Mouse (Mus musculus) urinary bladder, postnatal 25 days (tissue): ENCODE results near the gene Setd3.

Source experiments
- DNase-seq: peaks from one replicate; pipeline ENCODE4 v3.0.0; 2022; ENCODE audit warnings: low spot score

The Setd3 gene

GRCm38 (mm10) chr12:108203895-108204294, 24.8 kb upstream of the Setd3 start:
- DNase-seq: no peak

GRCm38 (mm10) chr12:108200094-108200493, 21.0 kb upstream of the Setd3 start:
- no peak for DNase-seq

GRCm38 (mm10) chr12:108198447-108198846, 19.3 kb upstream of the Setd3 start:
- no peak for DNase-seq

- DNase-seq: no peak
Observed at GRCm38 (mm10) chr12:108195761-108196160, 16.6 kb upstream of the Setd3 start.

GRCm38 (mm10) chr12:108193878-108194277, 14.8 kb upstream of the Setd3 start:
- no peak for DNase-seq

GRCm38 (mm10) chr12:108187541-108188091, 8.5 kb upstream of the Setd3 start:
- DNase-seq: no peak

- DNase-seq: no peak
Observed at GRCm38 (mm10) chr12:108181716-108182115, 2.6 kb upstream of the Setd3 start.

GRCm38 (mm10) chr12:108179321-108180266, 480 bp upstream of the Setd3 start, which contains the start of gene Ccnk:
TSS of gene Ccnk (plus strand) at chr12:108179579.
- peak; percentile 93 for DNase-seq

- DNase-seq: peak; percentile 38
Observed at GRCm38 (mm10) chr12:108178331-108179245, 526 bp downstream of the Setd3 start.

- DNase-seq: no peak
Observed at GRCm38 (mm10) chr12:108176366-108176765, 2.7 kb downstream of the Setd3 start.

- DNase-seq: no peak
Observed at GRCm38 (mm10) chr12:108174606-108175505, 4.3 kb downstream of the Setd3 start.

GRCm38 (mm10) chr12:108172639-108173038, 6.5 kb downstream of the Setd3 start:
- no peak for DNase-seq

- no peak for DNase-seq
Observed at GRCm38 (mm10) chr12:108171336-108171735, 7.8 kb downstream of the Setd3 start.

GRCm38 (mm10) chr12:108170467-108170866, 8.6 kb downstream of the Setd3 start:
- no peak for DNase-seq

- DNase-seq: no peak
Observed at GRCm38 (mm10) chr12:108168909-108169308, 10.2 kb downstream of the Setd3 start.

GRCm38 (mm10) chr12:108163706-108164105, 15.4 kb downstream of the Setd3 start:
- DNase-seq: no peak

- DNase-seq: no peak
Observed at GRCm38 (mm10) chr12:108162036-108162435, 17.1 kb downstream of the Setd3 start.

- DNase-seq: no peak
Observed at GRCm38 (mm10) chr12:108159863-108160262, 19.3 kb downstream of the Setd3 start.

- DNase-seq: no peak
Observed at GRCm38 (mm10) chr12:108152743-108153142, 26.4 kb downstream of the Setd3 start.

- no peak for DNase-seq
Observed at GRCm38 (mm10) chr12:108149764-108150163, 29.4 kb downstream of the Setd3 start.

GRCm38 (mm10) chr12:108145198-108145597, 33.9 kb downstream of the Setd3 start:
- DNase-seq: no peak
